Mouse (Mus musculus): ENCODE measurements around the gene Msh5.
"Not testable (repeated sequence)": the region's sequence is repeated elsewhere in the genome, so short reads cannot be mapped to it uniquely, and the experiment has no call there.

The Msh5 gene

GRCm38 (mm10) chr17:35003022-35003838 lies 43.3 kb downstream of the Msh5 start:
- DNase-seq (ENCODE audit: low spot score in 2 of 2): no peak

- DNase-seq (ENCODE audit: low spot score in 2 of 2): no peak
These were observed 44.2 kb downstream of the Msh5 start for GRCm38 (mm10) chr17:35002153-35002865.

GRCm38 (mm10) chr17:35001452-35002152 lies 44.9 kb downstream of the Msh5 start:
- DNase-seq (ENCODE audit: low spot score in 2 of 2): peak; percentile 38

- peak; percentile 85 to 86 for DNase-seq (ENCODE audit: low spot score in 2 of 2)
These were observed 45.7 kb downstream of the Msh5 start, which contains the start of gene Vars for GRCm38 (mm10) chr17:35000717-35001451. Gene Vars (plus strand): TSS chr17:35000987.

- DNase-seq (ENCODE audit: low spot score in 2 of 2): peak; percentile 54 to 72
These were observed 46.5 kb downstream of the Msh5 start for GRCm38 (mm10) chr17:34999871-35000716.

- DNase-seq (ENCODE audit: low spot score in 2 of 2): no peak
These were observed 47.8 kb downstream of the Msh5 start for GRCm38 (mm10) chr17:34998526-34999430.

- DNase-seq (ENCODE audit: low spot score in 2 of 2): no peak
These were observed 49.4 kb downstream of the Msh5 start for GRCm38 (mm10) chr17:34997142-34997483.

- no peak for DNase-seq (ENCODE audit: low spot score in 2 of 2)
These were observed 50.0 kb downstream of the Msh5 start for GRCm38 (mm10) chr17:34996411-34997141.

- DNase-seq (ENCODE audit: low spot score in 2 of 2): not testable (repeated sequence)
These were observed 50.6 kb downstream of the Msh5 start for GRCm38 (mm10) chr17:34995927-34996326.

GRCm38 (mm10) chr17:34995192-34995591 lies 51.4 kb downstream of the Msh5 start:
- not testable (repeated sequence) for DNase-seq (ENCODE audit: low spot score in 2 of 2)

GRCm38 (mm10) chr17:34994751-34995150 lies 51.8 kb downstream of the Msh5 start:
- DNase-seq (ENCODE audit: low spot score in 2 of 2): no peak

- peak in 1 of 2 experiments; percentile 50 for DNase-seq (ENCODE audit: low spot score in 2 of 2)
These were observed 62.3 kb downstream of the Msh5 start for GRCm38 (mm10) chr17:34984218-34984617.

- no peak for DNase-seq (ENCODE audit: low spot score in 2 of 2)
These were observed 64.2 kb downstream of the Msh5 start for GRCm38 (mm10) chr17:34982328-34982727.

- peak; percentile 89 to 92 for DNase-seq (ENCODE audit: low spot score in 2 of 2)
These were observed 64.8 kb downstream of the Msh5 start, which contains the start of gene Lsm2 for GRCm38 (mm10) chr17:34981690-34982180. Gene Lsm2 (plus strand): TSS chr17:34981862.

- DNase-seq (ENCODE audit: low spot score in 2 of 2): peak in 1 of 2 experiments; percentile 43
These were observed 65.9 kb downstream of the Msh5 start for GRCm38 (mm10) chr17:34980655-34981054.

- no peak for DNase-seq (ENCODE audit: low spot score in 2 of 2)
These were observed 66.9 kb downstream of the Msh5 start for GRCm38 (mm10) chr17:34979631-34980030.

All from natural killer cell, adult 2 months (primary cell).